ENCODE assay signal across 8 mouse cellular contexts in genomic region chrX:164004809-164005208, GRCm38 (mm10). TPM values are rescaled to one million over a fixed set of nuclear protein-coding genes. Genes with fewer than 3 reads are reported as not detected.
DNase-seq lines count a peak whose midpoint lies in the region; ATAC-seq lines count a peak whose summit lies in the region.

No protein-coding gene starts in this region.

- no peak overlapping the region for H3K4me2 ChIP-seq in forebrain, embryonic 11.5 days (ENCODE audit: low read depth, low read length, severe bottlenecking)
- H3K4me2 ChIP-seq in neural tube, embryonic 12.5 days (replicated peaks): no peak overlapping the region
- H3K4me2 ChIP-seq in lung, embryonic 16.5 days (ENCODE audit: low read depth, low read length): no peak overlapping the region

- H3K27ac ChIP-seq in forebrain, embryonic 11.5 days (ENCODE audit: low read depth, low read length): no peak overlapping the region
- no peak overlapping the region for H3K27ac ChIP-seq in forebrain, embryonic 10.5 days
- H3K27ac ChIP-seq in neural tube, embryonic 12.5 days: no peak overlapping the region
- H3K27ac ChIP-seq in lung, embryonic 16.5 days (ENCODE audit: low read length): no peak overlapping the region

- WGBS in forebrain, embryonic 11.5 days: 23% methylated on average over 2 of the region's 2 CpGs
- 33% methylated on average over 2 of the region's 2 CpGs for WGBS in forebrain, embryonic 10.5 days
- WGBS in neural tube, embryonic 12.5 days: 32% methylated on average over 2 of the region's 2 CpGs
- 23% methylated on average over 2 of the region's 2 CpGs for WGBS in lung, embryonic 16.5 days

- H3K27me3 ChIP-seq in forebrain, embryonic 11.5 days (ENCODE audit: control insufficient read depth, insufficient read depth, low read length): no peaks in the 10 kb centered on the region
- H3K27me3 ChIP-seq in forebrain, embryonic 10.5 days (ENCODE audit: poor library complexity, severe bottlenecking): peaks cover 77% of the 10 kb centered on the region
- H3K27me3 ChIP-seq in neural tube, embryonic 12.5 days (replicated peaks): no peaks in the 10 kb centered on the region
- H3K27me3 ChIP-seq in lung, embryonic 16.5 days (ENCODE audit: control insufficient read depth, insufficient read depth, low read depth, low read length): no peaks in the 10 kb centered on the region
- no peaks in the 10 kb centered on the region for H3K27me3 ChIP-seq in splenic B cell, adult 2 months (ENCODE audit: control insufficient read depth, insufficient read depth, low read length, poor library complexity, severe bottlenecking)

- no peaks in the 10 kb centered on the region for H3K4me1 ChIP-seq in forebrain, embryonic 11.5 days (replicated peaks; ENCODE audit: control insufficient read depth, insufficient read depth, low read length)
- no peaks in the 10 kb centered on the region for H3K4me1 ChIP-seq in forebrain, embryonic 10.5 days
- no peaks in the 10 kb centered on the region for H3K4me1 ChIP-seq in neural tube, embryonic 12.5 days
- no peaks in the 10 kb centered on the region for H3K4me1 ChIP-seq in lung, embryonic 16.5 days (replicated peaks; ENCODE audit: control insufficient read depth, insufficient read depth, low read length)

- H3K4me3 ChIP-seq in forebrain, embryonic 11.5 days (ENCODE audit: low read depth, low read length): no peak overlapping the region
- H3K4me3 ChIP-seq in forebrain, embryonic 10.5 days: no peak overlapping the region
- no peak overlapping the region for H3K4me3 ChIP-seq in neural tube, embryonic 12.5 days
- H3K4me3 ChIP-seq in lung, embryonic 16.5 days (ENCODE audit: low read length): no peak overlapping the region

- 0 out of 2 replicates have a peak, but pooled peaks have one; percentile 24 for ATAC-seq in forebrain, embryonic 11.5 days (replicated peaks; ENCODE audit: low FRiP score)
- 0 out of 2 replicates have a peak, but pooled peaks have one; percentile 53 for ATAC-seq in neural tube, embryonic 12.5 days (ENCODE audit: low FRiP score, low read depth)
- peak; percentile 57; the same call in 1 of the 2 replicates for ATAC-seq in lung, embryonic 16.5 days (ENCODE audit: low read depth)

- H3K9me3 ChIP-seq in forebrain, embryonic 11.5 days (ENCODE audit: control insufficient read depth, low read length): no peaks in the 10 kb centered on the region
- H3K9me3 ChIP-seq in forebrain, embryonic 10.5 days: no peaks in the 10 kb centered on the region
- no peaks in the 10 kb centered on the region for H3K9me3 ChIP-seq in neural tube, embryonic 12.5 days
- H3K9me3 ChIP-seq in lung, embryonic 16.5 days (ENCODE audit: control insufficient read depth, low read length): no peaks in the 10 kb centered on the region

- H3K9ac ChIP-seq in forebrain, embryonic 11.5 days (ENCODE audit: low read length): no peak overlapping the region
- H3K9ac ChIP-seq in neural tube, embryonic 12.5 days: no peak overlapping the region
- H3K9ac ChIP-seq in lung, embryonic 16.5 days (ENCODE audit: low read length): no peak overlapping the region

- H3K36me3 ChIP-seq in forebrain, embryonic 11.5 days (ENCODE audit: control insufficient read depth, insufficient read depth, low read length): no peaks in the 10 kb centered on the region
- H3K36me3 ChIP-seq in forebrain, embryonic 10.5 days (replicated peaks): no peaks in the 10 kb centered on the region
- H3K36me3 ChIP-seq in neural tube, embryonic 12.5 days: no peaks in the 10 kb centered on the region
- no peaks in the 10 kb centered on the region for H3K36me3 ChIP-seq in lung, embryonic 16.5 days (ENCODE audit: control insufficient read depth, insufficient read depth, low read length)
- no peaks in the 10 kb centered on the region for H3K36me3 ChIP-seq in splenic B cell, adult 2 months (ENCODE audit: control insufficient read depth, insufficient read depth, low read length, poor library complexity, severe bottlenecking)

- no peak for DNase-seq in forebrain, embryonic 11.5 days (ENCODE audit: low spot score)
- DNase-seq in forebrain, embryonic 10.5 days (ENCODE audit: extremely low spot score, low spot score): no peak
- no peak for DNase-seq in neural tube, embryonic 10.5 days (ENCODE audit: extremely low spot score, low spot score)
- DNase-seq in embryo, embryonic 9.5 days (ENCODE audit: extremely low spot score): peak; percentile 29
- peak; percentile 62 for DNase-seq in splenic B cell, adult 2 months (ENCODE audit: low read depth, low spot score)
- no peak for DNase-seq in thymus, postnatal 4 days

RNA-seq across cellular contexts. Expression of gene Car5b, which starts 23.0 kb away (rescaled TPM):
- polyA plus RNA-seq in forebrain, embryonic 11.5 days (2014; fragmentation: Nextera tagmentation; extraction: Ambion mirVana): 0.55 TPM in 2 replicates
- polyA plus RNA-seq in forebrain, embryonic 10.5 days (2016; fragmentation: Nextera tagmentation; extraction: Ambion mirVana): 0.15 and 0.30 TPM in 2 replicates
- 0.53 and 0.56 TPM in 2 replicates for polyA plus RNA-seq in neural tube, embryonic 12.5 days (2016; fragmentation: Nextera tagmentation; extraction: Ambion mirVana)
- 0.73 and 0.91 TPM in 2 replicates for polyA plus RNA-seq in lung, embryonic 16.5 days (2015; fragmentation: Nextera tagmentation; extraction: Ambion mirVana)

RNA-seq across cellular contexts. Expression of gene Zrsr2, which starts 46.3 kb away (rescaled TPM):
- polyA plus RNA-seq in forebrain, embryonic 11.5 days (2014; fragmentation: Nextera tagmentation; extraction: Ambion mirVana): 49.2 and 60.6 TPM in 2 replicates
- 67.8 and 74.2 TPM in 2 replicates for polyA plus RNA-seq in forebrain, embryonic 10.5 days (2016; fragmentation: Nextera tagmentation; extraction: Ambion mirVana)
- 76.5 and 77.9 TPM in 2 replicates for polyA plus RNA-seq in neural tube, embryonic 12.5 days (2016; fragmentation: Nextera tagmentation; extraction: Ambion mirVana)
- polyA plus RNA-seq in lung, embryonic 16.5 days (2015; fragmentation: Nextera tagmentation; extraction: Ambion mirVana): 45.2 and 51.0 TPM in 2 replicates

Comparison
In these comparisons a context has a peak if more than half of its experiments do, and no peak if none do; other contexts are left out.
1. DNase-seq: peak in embryo, embryonic 9.5 days (single experiment) and splenic B cell, adult 2 months (single experiment); none in forebrain, embryonic 11.5 days (single experiment), forebrain, embryonic 10.5 days (single experiment), neural tube, embryonic 10.5 days (single experiment) and thymus, postnatal 4 days (single experiment).
2. Peak in every context shown above with its lines, with median percentiles within 50 percentile points of each other: ATAC-seq.